Mouse (Mus musculus) left cerebral cortex, adult 8-10 months (tissue): ENCODE data around the gene Sdr9c7. TPM values are rescaled to one million over a fixed set of nuclear protein-coding genes. Genes with fewer than 3 reads are reported as not detected.
"Not testable (repeated sequence)": the region's sequence is repeated elsewhere in the genome, so short reads cannot be mapped to it uniquely, and the experiment has no call there.

ENCODE experiments used
- DNase-seq, 2 experiments: peaks; one replicate each; pipeline ENCODE4 v3.0.0; 2022; ENCODE audit warnings: low spot score in 2 of 2
- total RNA-seq, 4 experiments: library from RNA; stranded (reverse); gene quantifications; 2 replicates each; pipeline ENCODE4 v1.2.4; 2022

The Sdr9c7 gene
- not detected for total RNA-seq

DNA sequence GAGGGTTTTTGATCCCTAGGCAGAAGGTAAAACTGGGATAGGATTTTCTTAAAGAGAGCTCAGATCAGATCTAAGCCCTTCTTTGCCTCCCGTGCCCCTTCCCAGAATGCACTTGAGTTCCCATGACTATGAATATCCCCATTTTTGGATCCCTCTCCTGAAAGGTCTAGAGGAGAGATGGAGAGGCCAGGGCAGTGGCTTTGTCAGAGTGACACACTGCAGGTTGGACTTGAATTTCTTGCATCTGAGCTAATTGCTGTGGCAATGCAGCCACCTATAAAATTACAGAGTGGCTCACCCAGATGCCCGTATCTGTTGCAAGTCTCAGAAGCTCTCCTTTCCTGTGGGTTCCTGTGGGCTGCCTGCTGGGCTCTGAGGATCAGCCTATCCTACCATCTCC lies at the start of gene Sdr9c7:
Gene Sdr9c7 (plus strand): TSS at position 301 of the 400 bp plus-strand sequence.
- no peak for DNase-seq

DNA sequence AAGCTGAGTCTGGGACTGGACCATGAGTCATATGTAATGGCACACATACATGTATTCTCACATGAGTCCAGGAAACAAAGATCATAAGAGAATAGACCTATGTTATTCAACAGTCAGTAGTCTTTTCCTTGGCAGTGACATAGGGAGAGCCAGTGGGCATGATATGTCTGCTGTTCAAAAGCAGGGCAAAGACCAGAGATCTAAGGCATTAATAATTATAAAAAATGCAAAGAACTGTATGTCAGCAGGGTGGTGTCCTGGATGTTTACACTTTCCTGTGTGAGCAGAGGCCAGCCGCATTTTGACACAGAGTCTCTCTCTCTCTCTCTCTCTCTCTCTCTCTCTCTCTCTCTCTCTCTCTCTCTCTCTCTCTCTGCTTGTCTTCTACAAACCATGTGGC lies 48.7 kb upstream of the Sdr9c7 start, which contains the start of gene Rdh19:
Gene Rdh19 (plus strand): TSS at position 301 of the 400 bp plus-strand sequence.
- DNase-seq, result no peak

DNA sequence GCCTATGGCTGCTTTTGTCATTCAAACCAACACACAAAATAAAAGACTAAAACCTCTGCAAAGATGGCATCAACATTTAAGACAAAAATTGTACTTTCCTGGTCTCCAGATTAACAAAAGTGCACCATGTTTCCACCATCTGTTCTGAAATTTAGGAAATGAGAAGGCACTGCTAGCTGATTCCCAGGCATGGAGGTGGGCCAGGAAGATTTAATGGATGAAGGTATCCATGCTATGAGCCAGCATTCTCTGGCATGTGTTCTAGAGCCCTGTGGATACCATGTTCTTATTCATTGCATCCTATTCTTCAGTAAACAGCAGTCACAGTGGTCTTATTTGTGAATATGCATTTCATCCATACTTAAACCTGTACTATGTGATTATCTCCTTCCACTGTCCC lies 41.9 kb upstream of the Sdr9c7 start:
- no peak for DNase-seq

GRCm38 (mm10) chr10:127864931-127865330 lies 33.4 kb upstream of the Sdr9c7 start:
- DNase-seq, result no peak

GRCm38 (mm10) chr10:127866232-127866631 lies 32.1 kb upstream of the Sdr9c7 start, which contains the start of gene Rdh16f2:
Gene Rdh16f2 (plus strand): TSS chr10:127866474.
- no peak for DNase-seq

DNA sequence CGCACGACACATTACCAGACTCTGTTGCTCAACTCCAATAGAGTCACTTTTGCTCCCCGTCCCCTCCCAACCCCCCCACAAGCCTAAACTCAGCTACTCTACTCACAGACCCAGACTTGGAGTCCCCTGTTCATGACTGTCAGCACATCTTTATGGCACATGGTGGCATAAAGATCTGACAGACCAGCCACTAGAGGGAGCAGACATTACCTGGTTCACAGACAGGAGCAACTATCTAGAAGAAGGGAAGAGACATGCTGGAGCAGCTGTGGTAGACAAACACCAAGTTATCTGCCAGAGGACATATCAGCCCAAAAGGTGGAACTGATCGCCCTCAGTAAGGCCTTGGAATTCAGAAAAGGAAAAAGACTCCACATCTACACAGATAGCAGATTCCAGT lies 25.8 kb upstream of the Sdr9c7 start:
- DNase-seq, result no peak

GRCm38 (mm10) chr10:127877681-127878080 lies 20.6 kb upstream of the Sdr9c7 start:
- no peak for DNase-seq

DNA sequence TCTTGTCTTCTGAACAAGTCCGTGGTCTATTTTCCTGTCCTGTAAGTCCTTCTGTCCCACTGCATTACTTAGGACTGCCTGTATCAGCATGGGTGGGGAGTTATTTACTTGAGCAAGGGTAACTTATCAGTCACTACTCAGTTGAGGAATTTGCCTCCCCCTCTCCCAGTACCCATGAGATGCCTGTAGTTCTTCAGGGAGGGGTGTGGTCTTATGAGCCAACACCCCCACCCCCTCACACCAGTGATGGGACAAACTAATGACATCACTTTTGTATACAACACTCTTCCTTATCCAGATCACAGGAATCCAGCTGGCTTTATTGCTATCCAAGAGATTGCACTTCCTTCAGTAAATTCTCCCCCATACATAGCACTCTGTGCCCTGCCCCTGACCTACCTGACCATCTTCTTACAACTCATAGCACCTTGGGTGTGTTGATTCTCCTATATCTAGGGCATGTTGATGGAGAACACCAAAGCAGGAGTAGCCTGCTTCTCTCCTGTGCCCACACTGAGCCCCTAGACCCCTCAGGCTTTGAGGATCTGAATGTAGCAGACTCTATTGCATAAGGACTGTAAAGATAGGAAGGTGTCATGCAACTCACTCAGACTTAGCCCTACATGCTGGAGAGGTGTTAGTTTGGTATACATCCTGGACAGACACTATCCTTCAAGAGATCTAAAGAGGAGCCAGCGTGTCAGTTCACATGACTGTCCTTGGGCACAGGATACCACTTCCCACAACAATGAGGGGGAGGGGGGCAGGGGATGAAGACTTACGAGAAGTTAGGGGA lies 19.9 kb upstream of the Sdr9c7 start:
- DNase-seq, result no peak

GRCm38 (mm10) chr10:127879155-127879688 lies 19.1 kb upstream of the Sdr9c7 start:
- no peak for DNase-seq

DNA sequence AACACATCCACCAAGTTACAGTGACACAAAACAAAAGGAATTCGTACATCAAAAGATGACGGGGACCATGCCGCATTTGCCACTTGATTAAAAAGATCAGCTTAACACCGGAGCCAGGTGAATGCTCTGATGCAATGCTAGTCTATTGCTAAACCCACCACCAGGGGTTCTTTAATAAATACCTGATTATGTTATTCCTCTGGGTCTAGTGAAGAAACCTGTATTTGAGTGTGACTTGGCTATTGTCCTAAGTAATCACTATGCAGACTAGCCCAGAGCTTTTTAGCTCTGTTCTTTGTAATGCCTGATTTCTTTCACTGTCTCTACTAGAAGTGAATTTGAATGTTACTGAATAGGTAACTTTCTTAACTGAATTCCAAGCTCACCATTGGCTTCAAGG lies 17.3 kb upstream of the Sdr9c7 start:
- no peak for DNase-seq

GRCm38 (mm10) chr10:127886551-127886950 lies 11.8 kb upstream of the Sdr9c7 start:
- DNase-seq, result no peak

GRCm38 (mm10) chr10:127886971-127887370 lies 11.3 kb upstream of the Sdr9c7 start:
- DNase-seq, result no peak

- DNase-seq, result no peak
Observed at GRCm38 (mm10) chr10:127888605-127889004, 9.7 kb upstream of the Sdr9c7 start, which contains the start of gene Rdh7. Gene Rdh7 (minus strand): TSS chr10:127888817.

DNA sequence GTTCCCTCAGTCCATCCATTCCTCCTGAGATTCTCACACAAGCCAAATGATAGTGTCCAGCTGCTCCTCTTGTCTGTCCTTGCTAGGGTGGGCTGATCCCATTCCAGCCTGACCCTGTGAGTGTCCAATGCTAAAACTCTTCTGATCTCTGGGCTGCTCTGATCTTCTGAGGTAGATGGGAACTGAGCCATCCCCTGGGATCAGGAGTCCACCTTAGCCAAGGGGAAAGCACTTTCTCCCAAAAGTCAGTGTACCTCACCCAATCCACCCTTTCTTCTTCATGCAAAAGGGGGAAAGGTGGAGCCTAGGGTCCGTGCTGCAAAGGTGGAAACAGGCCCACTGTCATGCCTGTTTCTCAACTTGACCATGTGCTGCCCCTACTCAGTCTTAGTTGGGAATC lies 6.8 kb upstream of the Sdr9c7 start:
- DNase-seq, result no peak

- DNase-seq, result not testable (repeated sequence)
Observed at GRCm38 (mm10) chr10:127893163-127894022, 4.9 kb upstream of the Sdr9c7 start.

DNA sequence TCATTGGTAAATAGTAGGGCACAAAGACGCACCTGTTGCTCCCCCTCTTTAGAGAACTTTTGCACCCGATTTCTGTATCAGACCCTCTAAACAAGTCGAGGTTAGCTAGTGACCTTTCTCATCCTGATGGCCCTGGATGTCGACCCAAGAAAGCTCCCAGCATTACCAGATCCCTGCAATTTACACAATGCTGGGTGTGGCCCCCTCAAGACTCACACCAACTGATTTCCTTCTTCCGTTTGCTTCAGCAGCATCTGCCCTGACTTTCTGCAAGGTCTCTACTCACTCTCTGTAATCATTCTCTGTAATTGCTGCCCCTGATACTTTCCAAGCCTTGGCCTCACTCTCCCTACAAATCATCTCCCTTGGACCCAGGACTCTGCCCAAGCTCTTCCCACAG lies 1.6 kb upstream of the Sdr9c7 start:
- no peak for DNase-seq

- no peak for DNase-seq
Observed at GRCm38 (mm10) chr10:127897506-127897905, 812 bp upstream of the Sdr9c7 start.

DNA sequence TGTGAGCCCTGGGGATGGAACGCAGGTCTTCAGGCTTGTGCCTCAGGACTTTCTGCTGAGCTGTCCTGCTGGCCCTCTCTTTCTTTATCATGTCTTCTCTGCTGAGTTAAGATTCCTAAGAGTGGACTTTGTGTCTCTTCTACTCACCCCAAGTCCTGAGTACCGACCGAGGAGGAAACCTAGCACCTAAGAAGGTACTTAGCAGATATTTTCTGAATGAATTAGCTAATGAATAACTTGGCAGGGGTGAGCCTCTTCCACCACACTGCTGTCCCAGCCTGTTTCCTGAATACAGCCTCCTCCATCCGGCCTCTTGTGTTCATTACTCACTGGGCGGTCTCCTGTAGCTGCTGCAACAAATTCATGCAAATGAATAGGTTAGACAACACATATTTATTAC lies 1.5 kb downstream of the Sdr9c7 start:
- DNase-seq, result no peak

DNA sequence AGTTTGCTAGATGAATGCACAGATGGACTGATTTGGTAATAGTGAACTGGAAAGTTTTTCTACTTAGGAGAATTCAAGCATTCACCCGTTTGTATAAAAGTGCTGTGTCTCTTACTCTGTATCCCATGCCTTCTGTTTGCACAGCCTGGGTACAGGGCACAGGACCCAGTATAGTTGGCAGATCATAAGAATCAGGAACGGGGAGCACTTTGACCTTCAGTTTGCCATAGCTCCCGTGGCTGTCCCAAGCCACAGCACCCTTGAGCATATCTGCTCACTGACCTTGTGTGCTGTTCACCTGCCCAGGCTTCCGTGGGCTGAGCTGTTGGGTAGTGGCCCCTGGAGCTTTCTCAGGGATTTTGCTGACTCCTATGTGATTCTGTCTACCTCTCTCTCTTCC lies 3.4 kb downstream of the Sdr9c7 start:
- no peak for DNase-seq

GRCm38 (mm10) chr10:127903116-127903515 lies 4.8 kb downstream of the Sdr9c7 start:
- no peak for DNase-seq

- DNase-seq, result peak in 1 of 2 experiments; percentile 12
Observed at GRCm38 (mm10) chr10:127904718-127905446, 6.6 kb downstream of the Sdr9c7 start.
